Mouse (Mus musculus) thymus, postnatal 4 days (tissue): Measurements from ENCODE around the gene Phyh.

Experiments
- DNase-seq: peaks from one replicate; pipeline ENCODE4 v3.0.0; 2021

The Phyh gene

DNA sequence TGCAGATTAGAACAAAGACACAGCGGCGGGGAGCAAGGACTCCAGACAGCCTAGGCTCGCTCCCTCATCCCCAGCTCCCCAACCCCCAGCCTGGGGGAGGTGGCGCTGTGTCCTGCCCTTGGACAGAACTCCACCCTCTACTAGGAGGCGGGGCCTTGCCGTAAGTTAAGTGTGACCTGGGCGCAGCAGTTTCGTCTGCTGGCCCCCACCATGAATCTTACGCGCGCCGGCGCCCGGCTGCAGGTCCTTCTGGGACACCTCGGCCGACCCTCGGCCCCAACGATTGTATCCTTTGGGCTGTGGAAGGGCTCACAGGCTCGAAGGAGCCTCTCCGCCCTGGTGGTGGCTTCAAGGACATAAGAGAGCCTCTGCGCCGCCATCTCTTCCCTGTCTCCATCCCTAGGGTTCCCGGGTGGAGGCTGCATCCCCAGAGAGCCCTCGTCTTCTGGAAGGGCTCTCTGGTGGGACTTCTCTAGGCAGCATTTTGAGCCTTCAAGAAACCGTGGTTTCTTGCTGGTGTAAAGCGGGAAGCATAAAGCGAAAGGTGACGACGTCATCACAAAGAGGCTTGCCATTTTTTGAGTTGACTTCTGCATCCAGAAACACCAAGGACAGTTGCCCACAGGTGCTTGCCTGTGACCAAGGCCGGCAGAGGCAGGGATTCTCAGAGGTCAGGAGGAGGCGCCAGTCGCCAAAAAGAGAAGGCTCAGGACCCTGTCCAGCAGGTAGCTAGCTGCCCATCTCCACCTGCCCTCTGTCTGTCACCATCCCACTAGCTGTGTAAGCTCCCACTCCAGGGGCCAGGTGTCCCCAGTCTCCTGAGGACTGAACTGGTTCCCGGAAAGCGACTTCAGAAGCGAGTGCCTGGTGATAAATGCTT is at the start of gene Phyh:
Gene Phyh, plus strand, starts transcription at position 160 of the 880 bp plus-strand sequence.
- DNase-seq, result peak; percentile 78

DNA sequence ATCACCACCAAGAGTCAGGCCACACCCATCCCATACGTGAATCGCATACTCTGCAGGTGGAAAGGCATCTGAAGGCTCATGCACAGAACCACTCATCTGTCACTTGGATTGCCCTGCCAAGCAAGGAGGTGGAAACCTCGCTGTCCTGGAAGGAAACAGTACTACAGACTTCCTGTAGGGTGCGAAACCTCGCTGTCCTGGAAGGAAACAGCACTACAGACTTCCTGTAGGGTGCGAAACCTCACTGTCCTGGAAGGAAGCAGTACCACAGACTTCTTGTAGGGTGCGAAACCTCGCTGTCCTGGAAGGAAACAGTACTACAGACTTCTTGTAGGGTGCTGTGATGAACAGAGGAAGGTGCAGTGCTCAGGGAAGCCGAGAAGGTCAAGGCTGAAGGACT is 46.1 kb upstream of the Phyh start:
- peak; percentile 16 for DNase-seq

DNA sequence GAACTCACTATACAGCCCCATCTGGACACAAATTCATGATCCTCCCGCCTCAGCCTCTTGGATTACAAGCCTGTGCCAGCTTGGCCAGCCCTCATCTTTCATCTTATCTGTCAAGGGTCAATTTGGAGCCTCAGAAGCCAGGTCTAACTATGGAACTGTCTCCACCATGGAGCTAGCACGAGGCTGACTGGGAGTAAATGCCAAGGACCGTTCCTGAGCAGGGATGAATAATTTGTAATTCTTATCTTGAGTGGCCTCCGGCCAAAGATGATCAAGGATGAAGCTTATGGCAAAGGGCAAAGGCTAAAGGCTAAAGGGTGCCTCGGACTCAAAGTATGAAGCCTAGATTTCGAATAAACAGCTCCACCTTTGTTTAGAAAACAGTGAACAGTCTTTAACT is 45.5 kb upstream of the Phyh start:
- DNase-seq, result no peak

DNA sequence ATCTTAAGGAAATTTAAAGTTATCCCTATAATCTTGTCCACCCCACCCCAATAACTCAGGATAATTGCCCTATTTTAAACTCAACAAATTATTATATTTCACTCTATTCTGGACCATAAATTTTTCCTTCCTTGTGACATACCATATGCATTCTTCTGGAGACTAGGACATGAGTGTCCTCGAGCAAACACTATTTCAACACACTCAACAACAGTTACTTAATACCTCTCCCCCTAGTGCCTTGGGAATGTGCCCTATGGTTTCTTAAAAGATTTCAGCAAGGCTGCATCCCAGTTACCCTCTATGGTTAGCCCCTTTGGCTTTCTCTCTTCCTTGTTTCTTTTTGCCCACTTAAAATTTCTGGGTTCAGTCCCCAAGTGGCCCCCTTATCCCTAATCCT is 43.7 kb upstream of the Phyh start:
- DNase-seq, result no peak

DNA sequence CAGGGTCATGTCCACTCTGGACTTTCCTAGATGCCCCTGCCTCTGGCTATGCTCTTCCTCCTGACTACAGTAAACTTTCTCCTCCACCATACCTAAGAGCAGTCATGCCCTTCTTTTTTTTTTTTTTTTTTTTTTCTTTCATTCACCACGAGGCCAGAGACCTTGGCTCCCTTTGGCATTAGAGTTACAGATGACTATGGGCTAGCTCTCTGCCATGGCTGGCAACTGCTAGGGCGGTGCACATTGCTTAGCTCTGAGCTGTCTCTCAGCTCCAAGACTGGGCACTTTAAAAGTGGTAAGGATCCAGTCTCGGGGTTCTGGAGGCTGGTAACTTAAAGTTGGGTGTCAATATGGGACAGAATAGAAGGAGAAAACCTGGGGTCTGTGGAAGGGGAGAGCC is 42.7 kb upstream of the Phyh start:
- no peak for DNase-seq

DNA sequence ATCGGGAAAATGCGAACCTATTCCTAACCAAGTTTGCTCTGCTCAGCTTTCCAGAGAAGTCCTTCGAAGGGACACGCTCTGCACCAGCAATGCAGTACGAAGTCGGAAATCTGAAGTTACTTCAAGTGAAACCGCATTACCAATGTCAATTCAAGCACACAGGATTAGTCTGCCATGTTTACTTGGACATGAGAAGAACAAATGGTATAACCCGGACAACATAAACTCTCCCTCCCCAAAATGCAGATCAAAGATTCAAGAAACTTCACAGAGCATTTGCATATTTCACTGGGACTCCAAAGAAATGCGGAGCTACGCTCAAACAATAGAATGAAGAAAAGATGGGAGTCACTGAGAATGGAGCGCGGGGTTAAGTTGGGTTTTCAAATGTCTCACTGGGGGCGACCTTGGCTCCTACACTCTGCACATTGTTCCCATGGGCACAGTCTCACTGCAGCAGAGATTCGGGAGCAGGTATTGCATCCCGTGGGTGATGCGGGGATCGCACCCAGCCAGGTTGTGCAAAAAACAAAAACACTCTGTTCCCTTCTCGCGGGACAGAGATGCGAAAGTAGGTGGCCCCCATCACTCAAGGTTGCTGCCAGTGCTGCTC is 38.0 kb upstream of the Phyh start:
- DNase-seq, result peak; percentile 48

DNA sequence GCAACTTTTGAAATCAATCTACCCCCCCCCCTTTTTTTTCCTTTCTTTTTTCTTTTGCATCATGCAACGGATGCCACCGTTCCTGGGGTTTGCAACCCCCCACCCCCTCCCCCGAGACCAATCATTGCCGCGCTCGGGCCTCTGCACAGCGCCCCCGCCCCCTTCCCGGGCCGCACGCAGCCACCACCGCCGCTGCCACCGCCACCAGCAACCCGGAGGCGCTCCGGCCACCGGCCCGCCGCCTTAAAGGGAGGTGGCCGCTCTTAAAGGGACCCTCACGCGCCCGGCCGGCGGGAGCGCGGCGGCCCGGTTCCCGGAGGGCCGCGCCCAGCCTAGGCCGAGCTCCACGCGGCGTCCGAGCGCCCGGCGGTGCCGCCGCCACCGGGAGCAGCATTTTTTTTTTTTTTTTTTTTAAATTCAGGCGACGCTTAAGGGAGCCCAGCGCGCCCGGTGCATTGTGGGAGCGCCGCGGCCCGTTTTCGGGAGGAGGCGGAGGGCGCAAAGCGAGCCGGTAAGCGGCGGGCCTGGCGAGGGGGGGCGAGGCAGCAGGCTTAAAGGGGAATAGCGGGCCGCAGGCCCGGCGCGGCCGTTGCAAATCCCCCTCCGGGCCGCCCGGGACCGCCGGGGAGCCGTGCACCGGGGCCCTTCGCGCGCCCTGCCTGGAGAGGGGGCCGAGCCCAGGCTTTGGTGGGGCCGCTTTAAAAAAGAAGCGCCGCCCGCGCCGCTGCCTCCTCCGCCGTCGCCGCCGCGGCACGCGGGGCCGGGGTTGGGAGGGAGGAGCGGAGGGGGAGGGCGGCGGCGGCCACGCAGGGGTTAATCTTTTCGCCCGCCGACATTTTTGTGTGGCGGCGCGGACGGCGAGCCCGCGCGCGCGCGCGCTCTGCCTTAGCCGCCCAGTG is 37.2 kb upstream of the Phyh start, which contains the start of gene Sephs1:
Gene Sephs1, plus strand, starts transcription at position 215 of the 899 bp plus-strand sequence.
- DNase-seq, result peak; percentile 89

DNA sequence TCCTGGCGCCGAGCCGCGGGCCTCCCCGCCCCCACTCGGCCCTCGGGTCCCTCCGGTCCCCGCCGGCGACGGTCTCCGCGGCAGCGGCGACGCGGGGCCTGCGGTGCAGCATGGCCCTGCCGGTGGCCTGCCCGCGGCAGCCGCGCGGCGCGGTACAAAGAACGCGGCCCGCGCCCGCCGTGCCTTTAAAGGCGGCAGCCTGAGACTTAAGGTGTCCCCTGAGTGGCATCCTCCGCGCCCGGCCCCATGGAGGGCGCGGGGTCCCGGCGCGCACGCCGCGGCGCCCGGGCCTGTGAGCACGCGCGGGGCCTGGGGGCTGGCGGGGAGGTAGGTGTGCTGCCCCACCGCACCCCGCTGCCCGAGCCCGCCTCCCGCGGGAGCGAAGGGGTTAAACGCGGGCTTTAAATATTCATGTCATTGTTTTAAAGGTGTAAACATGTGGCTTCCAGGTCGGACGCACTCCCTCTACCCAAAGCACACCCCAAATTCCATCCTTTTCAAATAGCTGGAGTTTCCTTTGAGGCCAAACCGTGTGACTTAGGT is 36.5 kb upstream of the Phyh start:
- DNase-seq, result peak; percentile 79

DNA sequence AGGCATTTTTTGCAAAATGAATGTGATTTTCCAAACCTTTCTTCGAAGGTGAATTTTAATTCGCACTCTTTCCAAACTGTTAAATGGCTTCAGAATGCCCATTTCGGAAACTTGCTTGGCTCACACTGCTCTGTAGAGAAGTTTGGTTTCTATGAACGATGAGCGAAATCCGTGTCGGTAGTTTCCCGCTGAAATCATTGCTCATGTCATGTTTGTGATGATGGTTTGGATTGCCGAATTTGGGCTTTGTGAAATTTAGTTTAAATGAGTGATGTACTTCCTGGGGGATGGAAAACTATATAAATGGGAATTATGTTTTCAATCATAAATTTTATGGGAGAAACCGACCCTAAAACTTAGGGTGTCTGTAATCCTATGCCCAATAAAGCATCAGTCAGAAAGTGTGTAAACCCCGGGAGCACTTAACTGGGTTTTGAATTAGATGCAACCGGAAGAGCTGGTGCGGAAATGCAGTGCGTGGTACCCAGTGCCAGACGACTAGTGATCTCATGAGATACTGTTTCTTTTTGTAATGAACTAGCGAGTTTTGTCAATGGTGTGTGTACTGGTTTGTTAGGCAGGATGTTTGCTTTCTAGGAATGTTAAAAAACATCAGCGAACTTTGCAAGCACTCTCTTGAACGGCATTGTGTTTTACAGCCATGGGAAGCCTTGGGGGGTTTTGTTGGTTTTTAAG is 35.7 kb upstream of the Phyh start:
- peak; percentile 24 for DNase-seq

DNA sequence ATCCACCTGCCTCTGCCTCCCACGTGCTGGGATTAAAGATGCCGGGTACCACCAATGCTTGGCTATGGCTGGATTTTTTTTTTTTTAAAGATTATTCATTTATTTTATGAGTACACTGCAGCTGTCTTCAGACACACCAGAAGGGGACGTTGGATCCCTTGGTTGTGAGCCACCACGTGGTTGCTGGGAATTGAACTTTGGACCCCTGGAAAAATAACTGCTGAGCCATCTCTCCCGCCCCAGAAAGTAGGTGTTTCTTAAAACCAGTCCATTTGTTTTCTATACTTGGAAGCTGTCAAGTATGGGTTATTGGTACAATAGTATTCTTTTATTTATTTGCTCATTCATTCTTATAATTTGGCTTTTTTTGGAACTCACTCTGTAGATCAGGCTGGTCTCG is 31.9 kb upstream of the Phyh start:
- no peak for DNase-seq

DNA sequence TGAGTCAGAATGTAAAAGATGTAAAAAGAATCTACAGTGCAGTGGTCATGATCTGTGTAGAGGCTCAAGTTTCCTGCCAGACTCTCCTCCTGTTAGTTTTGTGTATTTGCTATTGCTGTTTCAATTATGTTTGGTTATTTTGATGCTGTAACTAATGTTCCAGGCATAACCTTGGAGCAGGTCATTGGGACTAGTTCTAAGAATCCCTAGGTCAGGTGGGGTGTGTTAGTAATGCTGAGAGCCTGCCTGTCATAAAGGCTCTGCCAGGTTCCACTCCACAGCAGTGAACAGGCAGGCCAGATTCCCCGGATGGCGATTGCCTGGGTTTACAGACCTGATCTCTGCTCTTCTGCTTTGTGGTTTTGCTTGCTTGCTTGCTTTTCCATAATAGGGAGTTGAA is 23.2 kb upstream of the Phyh start:
- no peak for DNase-seq

DNA sequence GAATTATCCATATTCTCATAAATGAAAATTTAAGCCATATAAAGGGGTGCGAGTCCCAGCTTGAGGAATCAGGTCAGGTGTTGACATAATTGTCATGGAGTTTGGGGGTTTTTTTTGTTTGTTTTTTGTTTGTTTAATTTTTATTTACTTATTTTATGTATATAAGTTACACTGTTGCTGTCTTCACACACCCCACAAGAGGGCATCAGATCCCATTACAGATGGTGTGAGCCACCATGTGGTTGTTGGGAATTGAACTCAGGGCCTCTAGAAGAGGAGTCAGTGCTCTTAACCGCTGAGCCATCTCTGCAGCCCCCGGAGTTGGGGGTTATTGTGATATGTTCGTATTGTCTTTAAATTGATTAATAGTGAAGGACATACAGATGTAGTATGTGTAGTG is 21.8 kb upstream of the Phyh start:
- DNase-seq, result no peak

DNA sequence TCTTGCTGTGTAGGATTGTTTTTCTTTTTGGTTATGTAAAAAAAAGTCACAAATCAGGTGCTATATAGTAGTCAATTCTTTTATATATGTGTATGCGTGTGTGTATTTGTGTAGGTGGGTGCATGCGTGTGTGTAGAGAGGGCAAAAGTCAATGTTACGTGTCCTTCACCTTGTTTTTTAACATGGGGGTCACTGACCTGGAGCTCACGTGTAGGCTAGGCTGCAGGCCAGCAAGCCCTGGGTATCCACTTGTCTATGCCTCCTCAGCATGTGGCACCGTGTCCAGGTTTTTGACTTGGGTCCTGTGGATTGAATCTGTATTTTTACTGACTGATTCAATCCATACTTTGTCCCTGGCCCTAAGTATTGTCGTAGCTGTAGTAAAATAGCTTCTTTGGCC is 18.2 kb upstream of the Phyh start:
- no peak for DNase-seq

DNA sequence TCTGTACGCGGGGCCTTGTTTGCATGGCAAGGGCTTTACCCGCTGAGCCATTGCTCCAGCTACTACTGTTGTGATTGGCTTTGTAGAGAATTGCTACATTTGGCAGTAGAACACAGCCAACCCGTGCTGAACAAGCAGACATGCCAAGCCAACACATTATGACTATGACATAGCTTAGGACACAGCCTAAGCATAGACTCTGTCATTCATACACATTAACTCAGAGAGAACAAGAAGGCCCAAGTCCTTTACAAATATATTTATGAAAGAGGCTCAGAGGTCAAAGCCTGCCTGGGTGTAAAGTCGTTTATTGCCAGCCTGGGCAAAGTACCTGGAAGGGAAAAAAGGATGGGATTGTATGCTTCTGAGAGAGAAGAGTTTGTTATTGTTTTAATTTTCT is 16.5 kb upstream of the Phyh start:
- no peak for DNase-seq

DNA sequence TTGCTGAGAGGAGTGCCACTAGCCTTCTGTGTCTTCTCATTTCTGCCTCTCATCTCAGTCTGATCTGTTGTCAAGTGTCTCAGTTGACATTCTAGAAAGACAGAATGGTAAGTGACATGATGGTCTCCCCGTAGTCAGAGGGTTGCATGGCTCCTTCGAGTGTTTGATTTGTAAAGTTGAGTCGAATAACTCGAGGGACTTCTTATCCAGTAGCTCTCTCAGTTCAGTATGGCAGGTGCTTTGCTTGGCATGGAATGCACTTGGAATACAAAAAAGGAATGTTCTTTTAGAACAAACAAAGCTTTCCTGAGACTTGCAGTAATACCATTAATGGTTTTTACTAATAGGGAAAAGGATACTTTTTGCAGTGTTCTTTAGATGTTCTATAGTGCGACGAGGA is 11.7 kb upstream of the Phyh start:
- no peak for DNase-seq

DNA sequence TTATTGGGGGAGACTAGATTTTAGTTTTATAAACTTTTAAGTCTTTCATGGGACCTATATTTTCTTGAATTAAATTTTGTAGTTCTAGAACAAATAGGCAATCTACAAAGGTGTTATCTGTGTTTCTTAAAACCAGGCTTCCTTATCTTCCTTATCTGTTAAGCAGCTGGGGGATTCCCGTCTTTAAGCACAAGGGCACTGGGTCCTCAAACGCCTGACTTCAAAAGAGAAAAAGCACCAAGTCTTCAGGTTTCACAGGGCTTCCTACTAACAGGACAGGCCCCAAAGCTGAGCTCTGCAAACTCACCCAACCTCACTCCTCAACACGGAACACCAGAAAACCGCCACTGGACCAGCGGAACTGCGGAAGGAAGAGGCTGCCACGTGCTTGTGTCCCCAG is 10.9 kb upstream of the Phyh start:
- DNase-seq, result no peak

DNA sequence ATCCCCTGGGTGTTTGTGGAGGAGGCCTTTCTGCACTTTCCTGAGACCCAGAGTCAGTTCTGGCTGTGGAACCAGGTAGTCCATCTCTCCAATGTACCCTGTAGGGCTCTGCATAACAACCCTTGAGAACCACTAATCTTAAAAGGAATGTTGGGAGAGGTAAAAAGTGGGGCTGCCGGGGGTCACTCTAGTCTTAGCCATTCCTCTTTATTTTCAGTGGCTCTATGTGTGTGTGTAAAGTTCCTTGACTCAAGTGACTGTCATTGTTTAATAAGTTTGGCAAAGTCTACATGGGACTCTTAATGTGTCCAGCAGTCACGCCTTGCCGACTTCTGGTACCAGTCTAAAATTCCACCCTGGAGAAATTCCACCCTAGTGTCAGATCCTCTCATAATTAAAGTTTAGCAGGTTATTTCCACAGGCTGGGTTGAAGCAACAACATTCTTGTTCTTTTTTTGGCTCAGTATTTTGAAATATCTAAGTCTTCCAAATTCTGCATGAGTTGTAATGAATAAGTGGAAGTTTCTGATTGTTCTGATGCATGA is 10.0 kb upstream of the Phyh start:
- no peak for DNase-seq

DNA sequence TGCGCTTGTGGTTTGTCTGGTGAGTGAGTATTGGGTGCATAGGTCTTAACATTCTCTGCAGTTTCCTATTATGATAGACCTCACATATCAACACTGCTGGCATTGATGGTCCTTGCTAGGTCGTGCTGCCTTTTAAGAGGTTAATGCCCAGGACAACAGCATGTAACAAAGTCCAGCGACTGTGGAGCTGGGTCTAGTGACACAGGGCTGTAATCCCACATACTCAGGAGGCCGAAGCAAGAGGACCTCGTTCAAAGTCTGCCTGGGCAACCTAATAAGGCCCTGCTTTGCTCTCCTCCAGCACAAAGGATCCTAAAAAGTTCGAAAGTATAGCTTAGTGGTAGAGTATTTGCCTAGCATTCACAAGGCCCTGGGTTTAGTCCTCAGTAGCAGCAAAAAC is 8.9 kb upstream of the Phyh start:
- no peak for DNase-seq

DNA sequence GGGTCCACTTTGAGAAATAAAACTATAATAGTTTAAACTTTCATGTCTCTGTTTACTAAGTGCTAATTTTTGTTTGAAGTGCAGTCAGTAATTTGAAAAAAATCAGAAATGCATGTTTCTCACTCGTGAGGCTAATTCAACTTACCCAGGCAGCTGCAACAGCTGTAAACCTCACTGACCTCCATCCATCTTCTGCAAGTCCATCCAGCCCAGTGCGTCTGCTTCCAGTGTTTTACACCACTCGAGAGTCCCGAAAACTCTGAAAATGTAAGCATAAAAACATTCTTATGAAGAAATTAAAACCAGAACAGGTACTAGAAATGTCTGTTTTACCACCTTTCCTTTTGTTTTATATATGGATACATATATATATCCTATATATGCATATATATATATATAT is 8.3 kb upstream of the Phyh start:
- DNase-seq, result no peak

DNA sequence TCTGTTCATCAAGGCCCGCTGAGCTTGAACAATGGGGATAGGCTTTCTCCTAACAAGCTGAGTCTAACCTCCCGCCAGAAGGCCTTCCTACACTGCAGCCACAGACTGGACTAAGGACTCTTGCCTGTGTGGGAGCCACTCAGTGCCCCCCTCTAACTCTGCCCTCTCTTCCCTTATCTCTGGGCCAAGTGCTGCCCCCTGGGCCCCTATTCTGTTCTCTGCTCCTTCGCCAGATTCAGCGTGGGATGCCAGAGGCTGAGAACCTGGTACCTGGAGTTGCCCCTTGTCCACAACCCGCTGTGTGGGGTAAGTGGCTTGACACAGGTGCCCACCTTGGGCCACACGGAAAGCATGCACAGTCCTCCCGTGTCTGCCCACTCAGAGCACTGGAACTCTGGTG is 4.9 kb upstream of the Phyh start:
- no peak for DNase-seq

DNA sequence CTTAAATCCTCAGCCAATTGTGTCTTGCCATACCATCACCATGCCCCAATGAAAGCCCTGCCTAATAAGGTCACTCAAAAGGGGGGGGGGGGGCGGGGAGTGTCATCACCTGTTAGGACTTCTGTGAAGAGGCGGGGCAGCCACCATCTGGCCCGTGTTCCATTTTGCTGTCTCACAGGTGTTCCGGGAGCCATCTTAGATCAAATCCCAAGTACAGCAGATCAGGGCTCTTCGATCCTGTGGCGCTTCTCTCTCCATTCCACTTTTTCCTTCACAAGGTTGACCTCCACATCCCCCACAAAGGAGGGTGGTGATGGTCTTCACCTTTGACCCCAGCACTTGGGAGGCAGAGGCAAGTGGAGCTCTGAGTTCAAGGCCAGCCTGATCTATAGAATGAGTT is 2.8 kb upstream of the Phyh start:
- DNase-seq, result no peak

DNA sequence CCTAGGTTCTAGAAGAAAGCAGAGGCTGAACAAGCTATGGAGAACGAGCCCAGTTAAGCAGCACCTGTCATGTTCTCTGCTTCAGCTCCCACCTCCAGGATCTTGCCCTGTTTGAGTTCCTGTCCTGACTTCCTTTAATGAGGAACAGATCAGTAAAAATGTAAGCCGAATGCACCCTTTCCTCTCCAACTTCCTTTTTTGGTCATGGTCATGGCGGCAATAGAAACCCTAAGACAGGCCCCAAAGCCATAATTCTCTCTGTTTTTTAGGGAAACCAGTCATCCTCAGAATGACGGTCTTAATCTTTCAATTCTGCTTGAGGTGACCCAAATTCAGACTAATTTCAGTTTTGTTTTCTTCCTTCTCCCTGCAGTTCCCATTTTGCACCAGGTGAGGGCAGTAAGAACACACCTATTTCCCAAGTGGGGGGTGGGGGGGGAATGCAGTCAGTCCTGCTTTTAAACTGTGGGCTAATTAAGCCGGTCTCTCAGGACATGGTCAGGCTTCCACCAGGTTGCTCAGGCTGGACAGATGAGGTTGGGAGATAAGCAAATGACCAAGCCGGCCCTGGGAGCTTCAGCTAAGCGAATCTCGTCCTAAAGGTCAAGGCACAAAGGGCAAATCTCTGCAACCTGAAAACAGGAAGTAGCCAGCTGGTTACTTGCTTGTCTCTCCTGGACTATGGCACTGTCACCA is 1.3 kb upstream of the Phyh start:
- peak; percentile 65 for DNase-seq
